Mouse (Mus musculus): ENCODE measurements around the gene Jund.

The Jund gene

DNA sequence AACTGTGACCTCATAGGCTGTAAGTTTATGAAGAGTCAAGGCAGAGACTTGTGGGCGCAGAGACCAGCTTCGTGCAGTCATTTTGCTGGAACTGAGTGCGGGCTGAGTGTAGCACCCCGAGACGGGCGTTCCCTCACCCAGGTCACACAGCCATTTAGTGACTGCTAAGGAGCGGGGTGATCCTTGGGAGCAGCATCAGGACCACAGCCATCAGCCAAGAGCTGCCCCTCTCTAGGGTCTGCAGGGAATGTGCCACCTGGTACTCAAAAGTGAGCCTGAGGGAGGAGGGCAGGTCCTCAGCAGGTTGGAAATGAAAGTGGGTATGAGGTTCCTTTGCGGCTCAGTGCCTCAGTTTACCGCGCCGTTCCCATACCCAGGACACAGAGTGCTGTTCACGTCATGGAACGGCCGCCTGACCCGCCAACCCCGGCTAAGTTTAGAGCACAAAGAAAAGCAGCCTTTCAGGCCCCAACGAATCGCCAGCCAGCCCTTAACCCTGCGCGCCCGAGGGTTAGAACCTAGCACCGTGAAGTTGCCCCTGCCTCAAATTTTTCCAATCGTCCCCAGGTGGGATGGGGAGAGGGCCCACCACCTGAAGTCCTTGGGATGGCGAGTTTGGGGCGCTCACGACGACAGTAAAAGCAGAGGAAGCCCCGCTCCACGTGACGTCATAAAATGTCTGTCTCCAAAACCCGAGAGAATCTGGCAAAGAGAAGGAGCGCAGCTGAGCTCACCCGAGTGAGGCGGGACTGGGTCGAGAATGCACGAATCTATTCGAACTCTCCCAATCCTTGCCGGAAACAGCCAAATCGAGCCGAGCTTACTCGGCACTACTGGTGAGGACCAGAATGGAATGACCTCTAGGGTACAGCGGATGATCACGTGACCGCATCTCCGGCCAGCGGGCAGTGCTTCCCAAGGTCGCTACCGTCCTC, 45.2 kb downstream of the Jund start:
- H3K36me3 ChIP-seq (ENCODE audit: control insufficient read depth, insufficient read depth, low read length, poor library complexity, severe bottlenecking) = no peaks in the 10 kb centered on the region; the same call in 1 of the 2 replicates
- H3K27me3 ChIP-seq (ENCODE audit: control insufficient read depth, insufficient read depth, low read length, poor library complexity, severe bottlenecking) = no peaks in the 10 kb centered on the region
- DNase-seq (ENCODE audit: low read depth, low spot score) = peak; percentile 51

GRCm38 (mm10) chr8:70744806-70745205, 46.1 kb downstream of the Jund start:
- no peaks in the 10 kb centered on the region for H3K27me3 ChIP-seq (ENCODE audit: control insufficient read depth, insufficient read depth, low read length, poor library complexity, severe bottlenecking)
- DNase-seq (ENCODE audit: low read depth, low spot score) = peak; percentile 57
- H3K36me3 ChIP-seq (ENCODE audit: control insufficient read depth, insufficient read depth, low read length, poor library complexity, severe bottlenecking) = no peaks in the 10 kb centered on the region; the same call in 1 of the 2 replicates

- DNase-seq (ENCODE audit: low read depth, low spot score) = no peak
- Histone ChIP-seq H3K36me3 (ENCODE audit: control insufficient read depth, insufficient read depth, low read length, poor library complexity, severe bottlenecking) (no peaks in the 10 kb centered on the region; the same call in 1 of the 2 replicates), H3K27me3 (ENCODE audit: control insufficient read depth, insufficient read depth, low read length, poor library complexity, severe bottlenecking) (no peaks in the 10 kb centered on the region)
Observed at GRCm38 (mm10) chr8:70745691-70746220, 47.0 kb downstream of the Jund start.

- no peaks in the 10 kb centered on the region; the same call in 1 of the 2 replicates for H3K36me3 ChIP-seq (ENCODE audit: control insufficient read depth, insufficient read depth, low read length, poor library complexity, severe bottlenecking)
- no peak for DNase-seq (ENCODE audit: low read depth, low spot score)
- no peaks in the 10 kb centered on the region for H3K27me3 ChIP-seq (ENCODE audit: control insufficient read depth, insufficient read depth, low read length, poor library complexity, severe bottlenecking)
Observed at GRCm38 (mm10) chr8:70746676-70747075, 47.9 kb downstream of the Jund start.

DNA sequence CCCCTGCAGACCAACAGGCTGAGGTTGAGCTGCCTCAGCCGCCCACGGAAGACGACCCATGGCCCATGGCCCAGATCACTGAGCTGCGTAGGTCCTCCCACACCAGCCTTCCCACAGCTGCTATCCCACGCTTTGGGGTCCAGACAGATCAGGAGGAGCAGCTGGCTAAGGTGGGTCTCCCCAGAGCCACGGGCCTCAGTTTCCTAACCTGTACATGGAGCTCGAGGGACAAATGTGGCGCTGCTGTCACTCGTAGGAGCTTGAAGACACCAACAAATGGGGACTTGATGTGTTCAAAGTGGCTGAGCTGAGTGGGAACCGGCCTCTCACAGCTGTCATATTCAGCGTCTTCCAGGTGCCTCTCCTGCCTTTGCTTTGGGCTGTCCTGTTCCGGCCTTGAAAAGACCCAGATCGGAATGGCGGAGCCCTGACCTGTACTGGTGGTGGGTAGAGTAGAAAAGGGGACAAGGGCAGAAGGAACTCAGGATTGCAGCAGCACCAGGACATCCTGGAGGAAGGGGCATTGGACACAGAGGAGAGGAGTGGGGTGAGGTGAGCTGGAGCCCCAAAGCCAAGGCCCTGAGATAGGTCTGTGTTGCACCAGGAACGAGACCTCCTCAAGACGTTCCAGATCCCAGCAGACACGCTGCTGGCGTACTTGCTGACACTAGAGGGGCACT, 48.6 kb downstream of the Jund start:
- no peak for DNase-seq (ENCODE audit: low read depth, low spot score)
- no peaks in the 10 kb centered on the region for H3K27me3 ChIP-seq (ENCODE audit: control insufficient read depth, insufficient read depth, low read length, poor library complexity, severe bottlenecking)
- no peaks in the 10 kb centered on the region; the same call in 1 of the 2 replicates for H3K36me3 ChIP-seq (ENCODE audit: control insufficient read depth, insufficient read depth, low read length, poor library complexity, severe bottlenecking)

DNA sequence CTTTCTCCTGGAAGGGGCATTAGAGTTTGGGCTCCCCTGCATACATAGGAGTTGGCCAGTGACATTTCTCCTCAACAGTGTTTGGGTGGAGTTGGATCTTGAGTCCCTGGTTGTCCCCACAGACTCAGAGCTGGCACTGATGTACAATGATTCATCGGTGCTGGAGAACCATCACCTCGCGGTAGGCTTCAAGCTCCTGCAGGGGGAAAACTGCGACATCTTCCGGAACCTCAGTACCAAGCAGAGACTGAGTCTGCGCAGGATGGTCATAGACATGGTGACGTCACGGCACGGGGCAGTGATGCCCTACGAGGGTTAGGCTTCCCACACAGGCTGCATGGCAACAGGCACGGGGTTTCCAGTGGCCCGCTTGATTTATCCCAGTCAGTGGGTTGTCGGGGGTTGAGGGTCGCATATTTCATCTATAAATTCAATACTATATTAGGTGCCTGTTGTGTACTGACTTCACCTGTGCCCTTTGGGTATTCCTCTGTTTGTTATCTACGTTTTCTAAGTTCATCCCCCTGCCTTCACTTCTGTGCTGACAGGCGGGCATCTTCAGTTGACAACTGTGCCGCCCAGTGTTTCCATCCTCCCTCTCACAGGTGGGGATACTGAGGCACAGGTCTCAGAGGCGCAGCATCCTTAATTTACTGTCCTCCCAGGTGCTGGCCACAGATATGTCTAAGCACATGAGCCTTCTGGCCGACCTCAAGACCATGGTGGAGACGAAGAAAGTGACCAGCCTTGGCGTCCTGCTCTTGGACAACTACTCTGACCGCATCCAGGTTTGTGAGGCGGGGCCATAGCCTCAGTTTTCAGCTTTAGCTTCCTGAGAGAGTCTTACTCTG, 49.7 kb downstream of the Jund start:
- DNase-seq (ENCODE audit: low read depth, low spot score) = no peak
- Histone ChIP-seq H3K27me3 (ENCODE audit: control insufficient read depth, insufficient read depth, low read length, poor library complexity, severe bottlenecking) (no peaks in the 10 kb centered on the region), H3K36me3 (ENCODE audit: control insufficient read depth, insufficient read depth, low read length, poor library complexity, severe bottlenecking) (no peaks in the 10 kb centered on the region; the same call in 1 of the 2 replicates)

DNA sequence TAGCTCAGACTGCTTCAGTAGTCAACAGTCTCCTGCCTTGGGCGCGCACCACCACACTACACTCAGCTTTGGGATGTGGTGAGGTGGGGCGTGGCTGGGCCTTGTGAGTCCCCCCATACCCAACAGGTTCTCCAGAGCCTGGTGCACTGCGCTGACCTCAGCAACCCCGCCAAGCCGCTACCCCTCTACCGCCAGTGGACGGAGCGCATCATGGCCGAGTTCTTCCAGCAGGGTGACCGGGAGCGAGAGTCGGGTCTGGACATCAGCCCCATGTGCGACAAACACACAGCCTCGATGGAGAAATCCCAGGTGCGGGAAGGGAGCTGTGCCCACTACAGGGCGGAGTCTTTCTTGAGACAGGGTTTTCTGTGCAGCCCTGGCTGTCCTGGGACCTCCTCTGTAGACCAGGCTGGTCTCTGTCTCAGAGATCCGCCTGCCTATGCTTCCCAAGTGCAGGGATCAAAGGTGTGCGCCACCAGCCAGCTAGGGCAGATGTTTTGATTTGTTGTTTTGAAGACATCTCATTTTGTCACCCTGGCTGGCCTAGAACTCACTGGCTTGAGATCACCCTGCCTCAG, 50.4 kb downstream of the Jund start:
- DNase-seq (ENCODE audit: low read depth, low spot score) = no peak
- Histone ChIP-seq H3K27me3 (ENCODE audit: control insufficient read depth, insufficient read depth, low read length, poor library complexity, severe bottlenecking) (no peaks in the 10 kb centered on the region), H3K36me3 (ENCODE audit: control insufficient read depth, insufficient read depth, low read length, poor library complexity, severe bottlenecking) (no peaks in the 10 kb centered on the region)

All from splenic B cell, adult 2 months (primary cell).